Mouse (Mus musculus) v-Abl transformed pro-B cells (cell line): ENCODE results near the gene Ralgapa2.

Source experiments
- in situ Hi-C, 2 experiments: fragments of 400-800 bp; cut with MboI; formaldehyde crosslinking; loops; one replicate each; pipeline ENCODE4 v1.15.1; 2025; ENCODE audit not compliant: unreplicated experiment in 2 of 2

Gene Ralgapa2

GRCm38 (mm10) chr2:146511911-146512580, at the start of gene Ralgapa2:
Gene Ralgapa2, minus strand, starts transcription at chr2:146512344.
- in situ Hi-C loops, result loop anchor here (10.0 to 25.0 kb wide), 5 partner anchors 343 to 1900 kb away; partner anchors contain the start of genes Cfap61 (in 1 of the 2), Crnkl1 (in 1 of the 2), Kiz (in 1 of the 2) and Xrn2 (in 1 of the 2)

GRCm38 (mm10) chr2:146561505-146561904, 49.4 kb upstream of the Ralgapa2 start:
- in situ Hi-C loops, result no loop called here

DNA sequence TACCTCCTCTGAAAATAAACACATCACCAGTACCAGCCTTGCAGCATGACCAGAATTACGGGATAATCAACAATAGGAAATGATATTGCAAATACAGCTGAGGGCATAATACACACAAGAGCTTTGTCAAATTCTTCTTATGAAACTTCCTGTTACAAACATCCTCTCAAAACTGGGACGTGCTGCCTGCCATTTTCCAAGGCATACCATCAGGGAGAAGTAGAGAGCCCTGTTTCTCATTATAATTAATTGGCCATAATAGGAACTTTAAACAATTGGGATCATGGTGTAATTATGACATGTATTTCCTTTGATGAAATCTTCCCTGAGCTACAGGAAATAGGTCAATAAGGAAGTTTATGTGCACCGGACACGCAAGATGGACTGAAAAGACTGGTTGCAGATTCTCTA, 48.5 kb upstream of the Ralgapa2 start:
- in situ Hi-C loops, result no loop called here

GRCm38 (mm10) chr2:146556148-146556547, 44.0 kb upstream of the Ralgapa2 start:
- in situ Hi-C loops, result no loop called here

DNA sequence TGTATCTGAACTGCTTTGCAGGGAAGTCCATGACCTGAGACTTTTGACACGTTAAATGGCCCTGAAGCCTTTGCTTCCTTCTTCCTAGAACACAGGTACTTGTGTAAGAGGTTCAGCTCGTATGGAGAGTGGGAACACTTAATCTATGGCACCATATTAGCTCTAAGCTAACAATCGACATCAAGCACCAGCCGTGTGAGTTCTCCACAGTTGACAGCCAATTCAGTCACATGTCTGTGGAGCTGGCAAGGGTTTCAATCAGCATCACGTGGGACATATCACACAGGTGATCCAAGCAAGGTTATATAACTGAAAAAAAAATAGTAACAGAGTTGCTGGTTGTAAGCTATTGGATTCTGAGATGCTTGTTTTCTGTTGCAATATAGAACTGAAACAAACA, 43.2 kb upstream of the Ralgapa2 start:
- in situ Hi-C loops, result no loop called here

GRCm38 (mm10) chr2:146553701-146554100, 41.6 kb upstream of the Ralgapa2 start:
- in situ Hi-C loops, result no loop called here

DNA sequence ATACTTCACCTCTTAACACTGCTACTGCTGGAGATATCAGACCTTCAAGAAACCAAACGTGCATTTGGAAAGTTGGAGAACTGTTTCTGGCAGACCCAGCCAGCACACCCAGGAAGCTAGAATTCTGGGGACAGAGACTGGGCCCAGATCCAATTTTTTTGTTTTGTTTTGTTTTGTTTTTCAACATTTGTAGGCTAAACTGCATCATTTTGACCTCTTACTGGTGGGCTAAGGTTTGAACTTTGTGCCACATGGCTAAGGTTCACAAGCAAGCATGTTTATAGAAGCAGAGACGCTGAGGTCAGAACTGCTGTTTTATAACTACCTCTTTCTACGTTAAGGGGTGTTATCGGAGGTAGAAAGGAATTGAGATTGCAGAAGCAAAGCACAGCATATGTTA, 39.7 kb upstream of the Ralgapa2 start:
- in situ Hi-C loops, result no loop called here

- in situ Hi-C loops, result no loop called here
Measured at GRCm38 (mm10) chr2:146549111-146549776, 37.1 kb upstream of the Ralgapa2 start.

DNA sequence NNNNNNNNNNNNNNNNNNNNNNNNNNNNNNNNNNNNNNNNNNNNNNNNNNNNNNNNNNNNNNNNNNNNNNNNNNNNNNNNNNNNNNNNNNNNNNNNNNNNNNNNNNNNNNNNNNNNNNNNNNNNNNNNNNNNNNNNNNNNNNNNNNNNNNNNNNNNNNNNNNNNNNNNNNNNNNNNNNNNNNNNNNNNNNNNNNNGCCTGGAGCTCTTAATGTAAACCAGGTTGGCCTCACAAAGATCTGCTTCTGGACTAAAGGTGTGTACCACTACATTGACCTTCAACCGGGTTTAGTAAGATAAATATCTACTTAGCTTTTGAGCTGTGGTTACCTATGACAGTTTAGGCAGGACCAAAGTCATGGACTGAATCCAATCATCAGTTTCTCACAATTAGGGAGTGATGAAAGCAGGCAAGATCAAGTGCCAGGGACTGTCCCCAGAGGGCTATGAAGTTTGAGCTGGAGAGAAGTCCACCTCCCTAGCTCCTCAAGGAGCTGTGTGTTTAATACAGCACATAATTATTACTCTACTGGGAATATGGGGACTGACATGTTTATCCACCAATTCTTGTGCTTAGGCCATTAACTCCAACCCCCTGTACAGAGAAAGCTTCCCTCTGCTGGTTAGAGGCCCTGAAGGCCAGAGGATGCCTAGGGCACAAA, 32.1 kb upstream of the Ralgapa2 start:
- in situ Hi-C loops, result no loop called here

GRCm38 (mm10) chr2:146533118-146533949, 21.2 kb upstream of the Ralgapa2 start:
- in situ Hi-C loops, result no loop called here

GRCm38 (mm10) chr2:146532493-146532892, 20.3 kb upstream of the Ralgapa2 start:
- in situ Hi-C loops, result no loop called here

- in situ Hi-C loops, result no loop called here
Measured at GRCm38 (mm10) chr2:146525483-146525882, 13.3 kb upstream of the Ralgapa2 start.

DNA sequence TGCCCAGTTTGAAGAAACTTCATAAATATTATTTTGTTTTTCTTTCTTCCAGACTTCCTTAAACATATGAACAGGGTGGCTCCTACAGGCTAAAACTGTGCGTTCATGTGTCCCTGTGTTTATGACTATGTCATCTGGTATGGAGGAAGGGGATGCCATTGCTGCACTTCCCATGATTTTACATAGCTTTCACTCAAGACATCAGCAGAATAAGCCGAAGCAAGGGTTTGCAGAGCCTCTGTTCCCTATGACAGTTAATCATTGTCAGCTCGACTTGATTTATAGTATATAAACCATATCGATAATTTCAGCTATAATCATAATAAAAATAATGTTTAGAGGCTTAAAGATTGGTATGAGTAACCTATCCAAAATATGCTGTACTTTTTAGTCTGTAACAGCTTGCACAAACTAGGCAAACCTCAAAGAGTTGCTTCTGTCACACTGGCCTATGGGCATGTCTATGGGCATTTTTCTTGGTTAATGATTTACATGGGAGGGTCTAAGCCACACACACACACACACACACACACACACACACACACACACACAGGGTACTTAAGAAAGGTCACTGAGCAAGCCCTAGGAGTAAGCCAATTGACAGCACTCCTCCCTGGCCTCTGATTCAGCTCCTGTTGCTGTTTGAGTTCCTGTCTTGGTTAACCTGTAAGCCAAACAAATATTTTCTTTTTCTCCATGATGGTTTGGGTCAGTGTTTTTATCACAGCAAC, 12.7 kb upstream of the Ralgapa2 start:
- in situ Hi-C loops, result loop anchor here (25.0 kb wide), 2 partner anchors 487 to 1913 kb away; partner anchors contain the start of gene Xrn2 (in 1 of the 2)

DNA sequence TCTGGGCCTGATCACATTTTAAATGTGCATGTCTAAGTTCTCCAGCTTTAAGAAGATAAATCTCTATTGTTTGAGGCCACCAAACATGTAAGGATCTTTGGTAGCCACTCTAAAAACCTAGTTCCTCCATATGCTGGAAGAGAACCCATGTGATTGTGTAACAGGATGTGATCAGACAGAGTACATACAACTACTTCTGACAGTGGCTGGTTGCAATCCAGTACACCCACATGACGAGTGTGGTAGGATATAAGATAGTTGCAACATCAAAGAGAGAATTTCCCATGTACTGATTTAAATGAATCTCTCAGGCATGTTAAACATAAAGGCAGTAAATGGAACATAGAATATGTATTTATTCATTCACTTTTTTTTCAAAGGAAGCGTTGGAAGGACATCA, 4.8 kb upstream of the Ralgapa2 start:
- in situ Hi-C loops, result loop anchor here (10.0 to 25.0 kb wide), 5 partner anchors 338 to 1905 kb away; partner anchors contain the start of genes Cfap61 (in 1 of the 2), Crnkl1 (in 1 of the 2), Kiz (in 1 of the 2) and Xrn2 (in 1 of the 2)

- in situ Hi-C loops, result loop anchor here (10.0 to 25.0 kb wide), 5 partner anchors 340 to 1903 kb away; partner anchors contain the start of genes Cfap61 (in 1 of the 2), Crnkl1 (in 1 of the 2), Kiz (in 1 of the 2) and Xrn2 (in 1 of the 2)
Measured at GRCm38 (mm10) chr2:146515081-146515480, 2.9 kb upstream of the Ralgapa2 start.

DNA sequence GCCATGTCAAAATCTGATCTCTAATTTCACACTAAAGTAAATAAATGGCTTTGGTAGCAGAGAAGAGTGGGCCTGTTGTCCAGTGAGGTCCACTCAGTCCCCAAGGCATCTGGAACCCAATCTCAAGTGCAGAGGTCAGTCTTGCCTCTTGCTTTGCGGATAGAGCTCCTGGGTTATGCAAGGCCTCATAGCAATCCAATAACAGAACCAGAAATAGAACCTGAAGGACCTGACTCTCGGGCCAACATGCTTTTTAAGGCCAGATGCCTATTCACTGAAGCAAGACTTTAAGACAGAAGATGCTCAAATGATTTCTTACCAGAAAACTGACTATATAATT, 407 bp upstream of the Ralgapa2 start:
- in situ Hi-C loops, result loop anchor here (10.0 to 25.0 kb wide), 5 partner anchors 342 to 1900 kb away; partner anchors contain the start of genes Cfap61 (in 1 of the 2), Crnkl1 (in 1 of the 2), Kiz (in 1 of the 2) and Xrn2 (in 1 of the 2)

DNA sequence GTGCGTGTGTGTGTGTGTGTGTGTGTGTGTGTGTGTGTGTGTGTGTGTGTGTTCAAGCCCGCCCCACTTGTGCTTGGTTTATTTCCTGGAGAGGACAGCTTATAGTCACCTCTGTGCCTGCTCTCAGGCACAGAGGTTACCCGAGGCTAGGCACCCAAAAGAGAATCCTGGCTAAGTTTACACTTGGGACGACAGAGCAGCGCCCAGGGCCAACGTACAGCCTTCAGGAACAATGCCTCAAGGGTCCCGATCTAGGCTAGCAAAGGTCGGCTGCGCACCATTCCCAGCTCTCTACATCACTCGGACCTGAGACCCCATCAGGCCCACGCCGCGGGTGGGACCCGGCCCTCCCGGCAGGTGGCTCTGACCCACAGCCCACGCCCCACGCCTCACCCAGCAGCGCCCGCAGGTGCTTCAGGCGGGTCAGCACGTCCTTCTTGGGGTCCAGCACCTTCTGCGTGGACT, 711 bp downstream of the Ralgapa2 start:
- in situ Hi-C loops, result loop anchor here (10.0 to 25.0 kb wide), 5 partner anchors 343 to 1899 kb away; partner anchors contain the start of genes Cfap61 (in 1 of the 2), Crnkl1 (in 1 of the 2), Kiz (in 1 of the 2) and Xrn2 (in 1 of the 2)

- in situ Hi-C loops, result loop anchor here (10.0 to 25.0 kb wide), 5 partner anchors 344 to 1898 kb away; partner anchors contain the start of genes Cfap61 (in 1 of the 2), Crnkl1 (in 1 of the 2), Kiz (in 1 of the 2) and Xrn2 (in 1 of the 2)
Measured at GRCm38 (mm10) chr2:146510780-146511179, 1.4 kb downstream of the Ralgapa2 start.
